Mouse (Mus musculus) kidney, adult 18-20 months (tissue): ENCODE data around the gene Vps37c.

Source experiments
- DNase-seq: peaks from one replicate; pipeline ENCODE4 v3.0.0; 2021

The Vps37c gene

DNA sequence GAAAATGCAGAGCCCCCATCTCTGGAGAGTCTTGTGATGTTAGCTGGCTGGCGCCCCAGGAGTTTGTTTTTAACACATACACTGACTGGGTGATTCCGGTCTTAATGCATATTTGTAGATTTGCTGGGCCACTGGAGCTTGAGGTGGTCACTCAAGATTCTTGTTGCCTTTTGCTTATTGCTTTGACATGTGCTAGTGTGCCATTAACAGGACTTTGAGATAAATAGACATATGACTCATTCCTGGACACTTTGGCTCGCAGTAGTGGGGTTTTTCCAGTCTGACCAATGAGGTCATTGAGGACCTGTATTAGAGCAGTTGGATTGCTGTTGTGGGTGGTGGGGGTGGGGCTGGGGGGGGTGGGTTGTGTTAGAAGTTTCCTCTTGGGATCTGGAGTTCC lies 1.8 kb downstream of the Vps37c start:
- DNase-seq: peak; percentile 43

DNA sequence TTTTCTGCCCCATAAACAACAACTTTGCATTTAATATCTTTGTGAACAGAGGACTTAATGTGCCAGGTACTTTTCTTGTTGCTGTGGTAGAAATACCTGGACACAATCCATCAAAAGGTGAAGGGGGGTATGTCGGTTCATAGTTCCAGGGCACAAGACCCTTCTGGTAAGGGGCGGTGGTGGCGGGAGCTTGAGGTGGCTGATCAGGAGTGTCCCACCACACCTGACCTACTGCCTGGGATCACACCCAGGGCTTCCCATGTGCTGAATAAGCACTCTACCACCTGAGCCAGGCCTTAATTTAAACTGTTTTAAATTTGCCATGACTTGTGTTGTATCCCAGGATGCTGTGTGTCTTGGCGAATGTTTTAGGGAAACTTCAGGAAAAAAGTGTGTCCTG lies 2.6 kb downstream of the Vps37c start:
- no peak for DNase-seq

DNA sequence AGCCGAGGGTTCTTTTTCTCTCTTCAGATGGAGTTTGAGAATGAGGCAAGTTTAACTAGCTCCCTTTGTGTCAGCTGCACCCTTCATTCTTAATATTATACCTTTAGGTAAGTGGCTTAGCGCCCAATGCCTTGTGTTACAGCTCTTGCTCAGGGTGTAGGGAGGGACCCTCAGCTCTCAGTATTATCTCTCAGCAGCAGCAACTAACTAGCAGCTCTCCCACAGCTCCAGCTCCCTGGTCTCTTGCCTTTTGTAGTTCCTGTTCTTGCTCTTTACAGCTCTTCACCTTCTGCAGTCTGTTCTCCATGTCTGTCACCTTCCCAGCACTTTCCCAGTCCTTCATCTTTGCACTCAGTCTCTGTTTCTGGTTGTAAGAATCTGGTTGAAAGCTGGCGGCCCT lies 3.1 kb downstream of the Vps37c start:
- no peak for DNase-seq

DNA sequence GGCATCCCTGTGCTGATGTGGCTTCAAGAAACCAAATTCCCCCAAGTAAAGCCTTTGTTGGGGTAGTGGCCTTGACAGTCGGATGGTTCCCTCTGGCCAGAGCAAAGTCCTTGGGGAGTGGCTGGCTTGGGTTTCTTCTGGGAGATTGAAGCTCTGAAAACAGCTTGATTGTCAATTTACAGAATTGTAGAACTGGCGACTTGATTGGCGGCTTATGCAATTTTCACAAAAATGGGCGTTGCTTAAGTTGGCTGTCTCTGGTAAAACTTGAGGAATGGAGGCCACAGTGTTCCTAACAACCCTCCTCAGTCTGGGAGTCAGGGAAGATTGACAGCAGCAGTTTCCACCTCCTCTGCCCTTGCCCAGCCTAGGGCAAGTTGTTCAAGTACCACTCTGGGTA lies 3.8 kb downstream of the Vps37c start:
- no peak for DNase-seq

DNA sequence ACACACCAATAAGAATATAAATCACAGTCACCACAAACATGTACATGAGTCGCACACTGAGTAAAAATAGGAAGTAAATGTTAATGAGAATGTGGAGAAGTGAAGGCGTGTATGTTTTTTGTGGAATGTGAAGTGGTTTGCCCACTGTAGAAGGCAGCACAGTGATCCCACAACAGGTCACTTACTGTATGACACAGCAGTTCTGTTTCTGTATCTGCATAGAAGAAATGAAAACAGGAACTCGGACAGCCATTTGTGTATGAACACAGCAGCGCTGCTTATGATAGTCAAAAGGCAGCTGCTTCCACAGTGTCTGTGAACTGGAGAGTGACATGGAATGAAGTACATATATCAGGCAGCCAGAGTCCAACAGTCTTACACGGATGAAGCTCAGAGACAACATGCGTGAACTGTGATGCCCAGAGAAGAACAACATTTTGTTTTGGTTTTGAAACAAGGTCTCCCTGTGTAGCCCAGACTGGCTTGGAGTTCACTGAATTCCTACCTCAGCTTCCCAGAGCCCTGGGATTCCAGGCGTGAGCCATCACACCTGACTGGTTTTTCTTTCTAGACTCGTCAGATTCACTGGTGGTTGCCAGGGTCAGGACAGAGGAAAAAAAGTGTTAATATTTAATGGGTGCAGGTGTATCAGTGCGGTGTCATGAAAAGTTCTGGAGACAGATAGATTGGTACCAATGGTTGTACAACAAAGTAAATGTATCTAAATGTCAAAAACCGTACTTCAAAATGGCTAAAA lies 5.6 kb downstream of the Vps37c start:
- peak; percentile 32 for DNase-seq

DNA sequence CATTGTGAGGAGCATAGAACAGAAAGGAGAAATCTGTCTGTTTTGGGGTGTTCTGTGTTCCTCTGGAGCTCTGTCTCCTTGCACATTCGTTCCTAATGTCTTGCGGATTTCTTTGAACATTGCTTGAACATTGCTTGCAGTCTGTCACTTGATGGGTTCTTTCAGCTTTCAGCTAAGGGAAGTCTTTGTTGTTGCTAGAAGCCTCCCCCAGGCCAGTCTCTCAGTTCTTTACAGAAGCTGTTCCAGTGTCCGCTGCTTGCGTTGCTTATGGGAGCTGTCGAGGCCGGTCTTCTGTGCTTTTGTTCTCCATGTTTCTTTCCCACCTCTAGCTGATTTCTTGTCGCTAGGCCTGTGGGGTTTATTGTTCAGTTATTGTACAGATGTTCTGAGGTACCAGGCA lies 7.3 kb downstream of the Vps37c start:
- DNase-seq: no peak

DNA sequence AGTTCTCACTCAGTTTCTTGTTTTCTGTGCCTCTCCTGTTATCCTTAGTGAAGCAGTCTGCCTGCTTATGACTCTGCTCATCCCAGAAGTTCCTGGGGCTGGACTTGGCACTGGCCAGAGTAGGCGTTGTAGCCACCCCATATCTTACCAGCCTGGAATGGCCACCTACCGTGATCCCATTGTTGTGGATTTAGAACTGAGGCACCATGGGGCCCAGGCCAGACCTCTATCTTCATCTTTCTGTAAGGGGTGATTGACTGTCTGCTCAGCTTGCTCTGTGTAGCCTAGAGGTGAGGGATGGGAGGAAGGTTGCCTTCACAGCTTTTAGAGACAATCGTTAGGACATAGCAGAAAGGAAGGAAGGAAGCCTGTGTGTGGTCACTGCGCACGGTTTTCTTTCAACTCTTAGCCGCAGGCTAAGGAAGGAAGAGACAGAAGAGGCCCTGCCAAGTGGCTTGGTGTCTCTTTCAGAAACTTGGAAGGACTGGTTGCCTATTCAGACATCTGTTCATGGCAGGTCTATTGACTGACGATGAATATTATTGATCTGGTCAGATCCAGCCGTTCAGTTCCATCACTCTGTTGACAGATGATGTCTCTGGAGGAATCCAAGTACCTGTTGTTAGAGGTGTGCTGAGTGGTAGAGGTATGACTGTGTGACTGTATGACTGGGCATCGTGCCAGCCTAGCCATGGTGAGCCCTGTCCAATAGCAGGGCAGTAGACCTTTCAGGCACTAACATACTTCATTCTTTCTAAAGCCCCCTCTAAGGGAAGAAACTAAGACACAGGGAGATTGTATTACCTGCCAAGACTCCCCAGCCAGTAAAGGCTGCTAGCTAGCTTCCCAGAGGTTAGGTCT lies 9.8 kb downstream of the Vps37c start:
- DNase-seq: no peak

DNA sequence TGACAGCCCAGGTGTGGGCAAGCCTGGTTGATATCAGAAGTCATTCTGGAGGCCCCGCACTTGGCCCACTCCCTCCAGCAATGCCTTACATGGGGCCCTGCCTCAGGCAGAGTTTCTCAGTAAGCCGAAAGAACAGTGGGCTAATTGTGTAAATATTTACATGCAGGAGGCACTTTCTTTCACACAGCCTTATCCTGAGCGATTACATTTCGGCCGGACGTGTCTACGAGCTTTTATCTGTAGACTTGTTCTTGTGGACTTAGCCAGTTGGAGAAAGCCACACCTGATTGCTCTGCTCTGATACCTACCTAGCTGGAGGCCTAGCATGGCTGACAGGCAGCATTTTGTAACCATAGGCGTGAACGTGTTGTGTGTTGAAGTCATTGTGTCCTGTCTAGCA lies 11.3 kb downstream of the Vps37c start:
- DNase-seq: no peak

DNA sequence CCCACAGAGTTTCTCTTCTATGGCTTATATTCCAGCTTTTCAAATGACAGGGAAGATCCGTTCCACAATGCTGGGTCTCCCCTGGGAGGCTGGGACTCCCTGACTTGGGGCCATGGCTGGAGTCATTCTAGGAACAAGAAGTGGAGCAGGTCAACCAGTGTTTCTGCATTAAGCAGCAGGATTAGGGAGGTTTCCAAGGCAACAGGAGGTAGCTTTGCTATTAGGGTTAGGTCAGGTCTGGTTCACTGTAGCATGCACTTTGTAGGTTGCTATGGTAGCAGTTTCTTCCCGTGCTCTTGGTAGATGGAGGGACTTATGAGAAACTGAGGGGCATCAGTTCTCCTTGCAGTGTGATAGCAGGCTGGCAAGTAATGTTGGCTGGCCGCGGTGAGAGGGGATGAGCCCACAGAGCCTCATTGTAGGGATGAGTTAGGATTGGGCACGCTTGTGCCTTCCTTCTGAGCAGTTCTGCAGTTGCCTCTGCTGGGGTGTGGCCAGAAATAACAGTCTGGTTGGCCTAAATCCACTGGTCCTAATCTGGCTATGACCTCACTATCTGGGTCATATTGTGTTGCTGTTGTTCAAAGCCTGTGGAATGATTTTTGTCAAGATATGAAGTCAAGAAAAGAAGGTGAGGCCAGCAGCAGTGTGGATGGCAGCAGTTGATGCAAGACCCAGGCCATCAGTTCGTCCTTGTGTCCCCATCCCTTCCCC lies 12.6 kb downstream of the Vps37c start:
- no peak for DNase-seq

DNA sequence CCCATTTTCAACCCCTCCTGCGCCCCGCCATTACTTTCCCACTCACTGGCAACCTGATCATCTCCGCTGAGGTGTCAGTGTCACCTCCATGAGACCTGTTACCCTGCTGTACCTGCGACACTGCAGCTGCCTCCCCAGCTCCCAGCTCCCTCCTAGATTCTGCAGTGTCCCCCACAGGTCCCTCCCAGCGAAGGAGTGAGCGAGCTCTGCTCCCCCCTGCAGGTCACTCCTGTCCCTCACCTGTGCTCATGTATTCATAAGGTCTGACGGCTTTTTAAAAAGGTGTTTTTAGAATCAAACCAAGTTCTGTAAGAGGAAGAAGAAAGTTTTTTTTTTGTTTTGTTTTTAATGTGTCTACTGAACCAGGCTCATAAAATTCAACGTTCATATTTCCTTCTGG lies 13.6 kb downstream of the Vps37c start:
- no peak for DNase-seq

DNA sequence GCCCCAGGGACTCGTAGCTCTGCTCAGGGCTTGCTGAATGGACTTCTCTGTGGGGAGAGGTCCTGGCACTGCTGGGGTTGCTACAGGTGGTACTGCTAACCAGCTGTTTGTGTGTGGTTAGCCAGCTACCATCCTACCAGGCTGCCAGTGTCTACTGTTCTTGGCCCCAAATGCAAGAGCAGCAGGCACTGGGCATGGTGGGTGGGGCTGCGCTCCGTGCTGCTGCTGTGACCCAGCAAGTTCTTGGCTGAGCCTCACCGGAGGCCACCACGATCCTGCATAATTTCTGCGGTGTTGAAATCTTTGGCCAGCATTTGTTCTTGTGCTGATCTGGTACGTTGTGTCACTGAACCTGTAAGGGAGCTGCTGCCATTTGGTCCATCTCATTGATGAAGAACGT lies 14.9 kb downstream of the Vps37c start:
- no peak for DNase-seq

DNA sequence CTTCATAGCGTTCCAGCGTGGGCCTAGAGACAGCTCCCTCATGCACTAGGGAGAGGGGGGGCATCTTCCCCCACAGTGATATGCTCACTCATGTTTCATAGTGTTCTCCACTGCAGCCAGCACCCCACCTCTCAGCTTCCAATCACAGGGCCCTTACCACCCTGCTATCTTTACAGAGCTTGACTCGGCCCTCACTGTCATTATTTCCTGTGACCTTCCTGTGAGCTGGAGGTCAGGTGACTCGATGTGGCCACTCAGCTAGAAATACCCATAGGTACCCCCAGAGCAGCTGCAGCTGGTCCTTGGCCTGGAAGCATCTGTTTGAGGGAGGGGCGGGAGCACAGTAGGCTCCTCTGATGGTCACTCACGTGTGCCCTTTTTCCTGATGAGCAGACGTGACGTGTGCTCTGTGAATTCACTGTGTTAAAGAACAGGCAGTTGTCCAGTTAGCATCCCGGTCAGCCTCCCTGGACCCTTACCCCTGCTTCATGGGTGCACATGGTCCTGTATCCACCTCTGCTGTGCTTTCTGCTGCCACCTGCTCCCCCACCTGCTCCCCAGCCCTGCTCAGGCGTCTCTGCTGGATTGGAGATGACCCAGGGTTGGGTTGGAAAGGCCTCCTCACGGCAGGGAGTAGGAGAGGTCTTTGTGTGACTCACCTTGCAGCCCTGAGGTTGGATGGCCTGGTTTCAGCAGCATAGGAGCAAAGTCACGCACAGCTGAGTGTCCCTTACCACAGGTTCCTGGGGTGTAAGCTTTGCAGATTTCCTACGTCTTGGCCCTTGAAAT lies 18.7 kb downstream of the Vps37c start:
- no peak for DNase-seq

DNA sequence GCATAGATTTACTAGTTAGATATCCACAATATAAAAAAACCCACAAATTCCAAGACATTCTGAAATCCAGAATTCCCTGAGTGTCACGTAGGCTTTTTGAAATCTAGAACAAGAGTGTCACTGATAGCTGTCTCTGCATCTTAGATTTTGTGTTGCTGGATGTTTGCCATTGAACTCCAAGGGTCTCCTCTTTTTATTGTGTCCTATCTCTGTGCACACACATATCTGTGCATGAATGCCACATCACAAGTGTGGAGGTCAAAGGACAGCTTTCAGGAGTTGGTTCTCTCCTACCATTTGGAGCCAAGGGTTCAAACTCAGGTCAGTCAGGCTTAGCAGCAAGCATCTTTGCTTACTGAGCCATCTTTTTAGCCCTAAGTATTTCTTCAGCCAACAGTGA lies 19.3 kb downstream of the Vps37c start:
- no peak for DNase-seq

DNA sequence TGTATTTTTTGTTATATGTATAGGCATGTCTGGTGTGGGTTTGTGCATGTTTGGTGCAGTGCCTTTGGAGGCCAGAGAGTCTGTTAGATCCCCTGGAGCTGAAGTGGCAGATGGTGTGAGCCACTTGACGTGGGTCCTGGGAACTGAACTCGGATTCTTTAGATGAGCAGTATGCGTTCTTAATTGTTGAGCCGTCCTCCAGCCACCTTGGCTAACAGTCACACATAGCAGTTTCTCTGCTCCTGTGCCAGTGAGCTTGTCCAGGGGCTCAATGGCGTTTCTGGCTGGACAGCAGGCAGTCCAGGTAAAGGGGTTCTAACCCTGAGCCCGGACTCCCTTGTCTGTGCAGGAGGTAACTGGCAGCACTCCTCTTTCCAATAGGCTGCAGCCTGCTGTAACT lies 20.4 kb downstream of the Vps37c start:
- no peak for DNase-seq

DNA sequence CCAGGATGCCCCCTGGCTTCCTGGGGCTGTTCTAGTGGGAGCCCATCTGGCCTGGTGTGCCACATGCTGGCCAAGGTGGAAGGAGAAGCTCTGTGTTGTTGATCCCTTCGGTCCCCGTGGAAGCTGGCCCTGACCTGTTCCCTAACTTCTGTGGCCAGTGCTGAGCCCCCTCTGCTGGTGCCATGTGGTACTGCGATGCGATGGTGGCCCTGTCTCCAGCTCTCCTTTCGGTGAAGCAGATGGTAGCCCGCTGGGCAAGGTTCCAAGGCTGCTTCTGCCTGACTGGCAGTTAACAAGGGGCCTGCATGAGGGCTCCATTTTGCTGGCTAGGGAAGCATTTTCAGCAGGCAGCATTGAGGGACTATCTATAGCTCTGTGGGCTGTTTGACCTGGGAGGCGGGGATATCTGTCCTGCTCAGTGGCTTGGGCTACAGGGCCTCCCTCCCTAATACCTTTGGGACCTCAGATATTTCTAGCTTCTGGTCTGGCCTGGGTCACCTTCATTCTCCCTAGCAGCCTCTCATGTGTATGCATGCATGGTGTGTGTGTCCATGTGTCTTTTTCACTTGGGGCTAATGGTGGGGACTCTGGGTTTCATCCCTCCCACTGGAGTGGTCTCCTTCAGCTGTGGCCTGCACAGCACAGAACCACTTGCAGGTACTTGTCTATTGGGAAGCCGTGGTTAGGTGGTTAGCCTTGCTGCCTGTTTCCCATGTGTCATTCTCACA lies 21.0 kb downstream of the Vps37c start:
- peak; percentile 98 for DNase-seq

DNA sequence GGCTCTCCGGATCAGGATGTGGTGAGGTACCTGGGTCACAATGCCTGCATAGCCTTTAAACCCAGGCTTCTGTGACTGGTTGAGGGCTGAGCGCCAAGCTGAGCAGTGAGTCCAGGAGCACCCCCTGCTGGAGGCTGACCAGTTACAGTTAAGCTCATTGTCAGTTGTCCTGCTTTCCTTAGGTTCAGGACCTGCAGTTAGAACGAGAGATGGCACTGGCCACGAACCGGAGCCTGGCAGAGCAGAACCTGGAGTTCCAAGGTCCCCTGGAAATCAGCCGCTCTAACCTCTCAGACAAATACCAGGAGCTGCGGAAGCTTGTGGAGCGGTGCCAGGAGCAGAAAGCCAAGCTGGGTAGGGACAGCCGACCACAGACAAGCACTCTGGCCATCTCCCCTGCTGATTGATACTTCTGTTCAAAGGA lies 21.6 kb downstream of the Vps37c start:
- peak; percentile 80 for DNase-seq

DNA sequence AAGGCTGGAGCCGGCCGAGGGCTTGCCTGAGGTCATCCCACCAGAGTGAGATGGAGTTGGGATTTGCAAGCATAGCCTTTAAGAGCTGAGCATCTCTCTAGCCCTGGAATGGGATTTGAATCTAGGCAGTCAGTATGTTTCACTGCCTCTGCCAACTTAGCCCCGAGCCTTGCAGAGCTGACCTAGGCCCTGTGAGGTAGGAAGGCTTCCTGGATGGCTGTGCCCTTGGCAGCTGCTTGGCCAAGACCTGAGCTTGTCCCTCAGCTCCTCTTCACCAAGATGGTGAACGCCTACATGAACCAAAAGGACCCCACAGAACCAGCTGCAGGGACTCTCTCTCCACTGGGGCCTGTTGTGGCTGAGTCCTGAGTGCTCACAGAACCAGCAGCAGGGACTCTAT lies 22.2 kb downstream of the Vps37c start:
- DNase-seq: no peak

DNA sequence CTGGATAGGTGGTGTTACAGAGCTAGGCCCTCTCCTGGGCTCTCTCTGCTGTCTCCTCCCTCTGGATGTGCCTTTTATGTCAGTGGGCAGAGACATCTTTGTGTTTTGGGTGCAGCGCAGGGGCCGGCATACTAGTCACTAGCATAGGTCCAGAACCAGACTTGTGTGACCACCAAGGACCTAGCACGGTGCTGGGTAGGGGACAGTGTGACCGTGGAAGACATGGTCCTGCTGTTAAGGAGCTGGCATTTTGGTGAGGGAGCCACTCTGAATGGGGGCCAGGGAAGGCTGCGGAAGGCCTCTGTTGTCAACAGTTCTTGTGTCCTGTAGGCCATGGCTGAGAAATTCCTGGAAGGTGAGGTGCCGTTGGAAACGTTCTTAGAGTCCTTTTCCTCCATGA lies 23.7 kb downstream of the Vps37c start:
- no peak for DNase-seq

DNA sequence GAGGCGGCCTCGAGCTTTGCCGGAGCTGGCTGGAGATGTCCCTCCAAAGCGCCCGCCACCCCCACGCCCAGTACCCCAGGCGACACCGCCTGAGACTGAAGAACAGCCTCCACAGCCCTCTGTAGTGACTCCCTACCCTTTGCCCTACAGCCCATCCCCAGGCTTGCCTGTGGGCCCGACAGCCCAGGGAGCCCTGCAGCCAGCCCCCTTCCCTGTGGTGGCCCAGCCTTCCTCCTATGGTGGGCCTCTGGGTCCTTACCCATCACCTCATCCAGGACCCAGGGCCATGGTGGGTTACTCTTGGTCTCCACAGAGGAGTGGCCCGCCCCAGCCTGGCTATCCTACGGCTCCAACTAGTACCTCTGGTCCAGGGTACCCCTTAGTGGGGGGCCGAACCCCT lies 24.1 kb downstream of the Vps37c start:
- no peak for DNase-seq

DNA sequence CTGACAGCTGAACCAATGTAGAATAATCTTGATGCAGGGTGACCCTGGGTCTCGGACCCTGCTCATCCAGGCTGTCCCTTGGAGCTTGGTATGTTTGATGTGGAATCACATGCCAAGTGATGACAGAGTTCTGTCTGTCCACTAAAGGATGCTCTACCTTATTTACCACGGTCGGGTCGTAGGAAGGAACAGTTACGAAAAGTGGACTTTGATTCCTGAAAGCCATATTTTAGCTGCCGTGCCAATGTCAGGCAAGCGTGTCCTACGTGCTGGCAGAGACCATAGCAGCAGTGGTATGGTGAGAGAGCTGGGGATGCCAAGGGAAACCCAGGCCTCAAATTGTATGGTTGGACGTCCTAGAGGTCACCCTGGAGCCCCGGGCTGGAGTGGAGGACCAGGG lies 25.0 kb downstream of the Vps37c start:
- DNase-seq: no peak

DNA sequence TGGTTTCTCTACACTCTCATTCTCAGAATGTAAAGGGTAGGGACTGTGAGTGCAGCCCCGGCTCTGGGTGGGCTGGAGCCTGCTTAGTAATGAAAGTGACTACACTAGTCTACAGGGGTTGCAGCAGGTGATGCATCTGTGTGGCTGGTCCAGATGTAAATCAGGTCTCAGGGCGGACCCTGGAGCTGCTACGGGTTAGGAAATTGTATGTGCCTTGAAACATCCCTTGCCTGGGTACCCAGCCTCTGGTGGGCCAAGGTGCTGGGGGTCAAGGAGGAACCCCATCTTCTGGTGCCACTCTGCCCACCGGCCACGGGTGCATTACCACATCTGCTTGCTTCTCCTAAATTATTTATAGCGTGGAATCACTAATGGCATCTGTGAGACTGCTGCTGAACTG lies 25.6 kb downstream of the Vps37c start:
- DNase-seq: no peak
